Mouse (Mus musculus): Measurements from ENCODE around the gene Marc2.

Marc2 gene

DNA sequence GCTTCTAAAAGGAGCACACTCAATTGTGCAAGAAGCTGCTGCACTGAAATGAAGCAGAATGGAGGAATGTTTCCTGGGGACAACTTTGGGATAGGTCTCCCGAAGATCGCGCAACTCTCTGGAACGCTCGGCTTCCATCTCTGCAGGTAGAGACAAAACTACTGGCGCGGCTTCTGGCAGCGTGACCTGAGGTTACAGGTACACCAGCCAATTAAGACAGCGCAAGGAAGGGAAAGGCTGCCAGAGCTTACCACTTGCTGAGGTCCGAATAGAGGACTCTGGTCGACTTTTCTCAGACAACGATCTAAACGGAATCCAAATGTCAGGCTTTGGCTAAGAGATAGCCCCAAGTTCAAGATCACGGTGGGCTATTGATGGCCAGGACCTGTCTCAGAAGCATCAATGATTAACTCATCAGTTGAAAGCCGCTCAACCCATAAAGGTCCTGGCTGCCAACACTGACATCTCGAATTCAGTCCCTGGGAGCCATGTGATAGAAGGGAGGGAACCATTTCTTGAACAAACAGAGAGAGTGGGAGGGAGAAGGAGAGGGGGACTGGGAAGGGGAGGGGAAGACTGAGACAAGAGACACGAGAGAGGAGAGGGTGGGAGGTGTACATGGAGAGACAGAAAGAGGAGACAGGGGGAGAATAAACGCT, at the start of gene Marc2:
TSS of gene Marc2 (minus strand) at position 360 of the 659 bp plus-strand sequence.
- no peak for DNase-seq (ENCODE audit: low read depth, low spot score)

DNA sequence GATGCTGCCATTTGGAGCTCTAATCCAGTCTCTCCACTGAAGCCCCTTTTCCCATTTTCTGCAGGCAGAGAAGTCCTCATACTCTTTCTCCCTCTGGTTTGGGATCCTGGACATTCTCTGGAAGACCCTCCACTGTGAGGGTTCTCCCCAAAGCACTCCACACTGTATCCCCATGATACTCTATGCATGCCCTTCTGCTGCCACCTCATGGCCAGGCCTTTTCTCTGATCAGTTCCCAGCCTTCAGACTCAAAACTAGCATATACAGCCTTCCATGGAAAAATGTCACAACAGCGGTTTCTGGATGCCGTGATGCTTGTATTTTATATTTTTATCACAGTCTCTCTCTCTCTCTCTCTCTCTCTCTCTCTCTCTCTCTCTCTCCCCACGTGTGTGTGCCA, 45.7 kb upstream of the Marc2 start:
- DNase-seq (ENCODE audit: low read depth, low spot score), result no peak

DNA sequence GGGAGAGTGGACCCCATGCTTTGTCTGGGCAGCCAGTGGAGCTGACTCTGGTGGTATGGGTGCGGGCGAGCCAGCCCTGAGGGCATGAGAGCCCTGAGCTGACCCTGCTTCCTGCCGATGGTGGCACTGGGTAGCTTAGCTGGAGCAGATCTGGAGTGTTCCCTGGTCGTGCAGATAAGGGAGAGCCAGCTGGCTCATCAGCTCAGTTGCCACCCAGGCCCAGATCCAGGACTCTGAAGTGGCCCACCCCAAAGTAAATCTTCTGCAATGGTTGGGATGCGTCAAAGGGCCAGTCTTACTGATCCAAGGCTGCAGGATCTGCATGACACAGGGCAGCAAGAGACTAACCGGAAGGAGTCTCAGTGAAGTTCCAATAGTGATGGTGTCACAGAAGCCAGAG, 43.2 kb upstream of the Marc2 start:
- DNase-seq (ENCODE audit: low read depth, low spot score), result no peak

DNA sequence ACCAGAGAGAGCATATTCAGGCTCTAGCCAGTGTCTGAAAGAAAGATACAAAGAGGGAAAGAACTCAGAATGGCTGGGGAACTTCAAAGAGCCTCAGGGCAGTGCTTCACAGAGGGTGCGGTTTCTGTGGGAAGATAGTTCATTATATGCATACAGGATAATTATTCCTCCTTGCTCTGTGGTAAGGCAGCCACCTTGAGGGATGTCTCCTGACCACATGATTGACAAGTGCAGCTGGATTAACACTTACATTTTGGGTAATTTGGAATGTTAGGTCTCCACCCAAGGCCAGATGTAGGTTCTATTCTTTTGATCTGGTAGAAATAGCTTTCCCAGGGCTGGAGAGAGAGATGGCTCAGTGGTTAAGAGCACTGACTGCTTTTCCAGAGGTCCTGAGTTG, 39.9 kb upstream of the Marc2 start:
- no peak for DNase-seq (ENCODE audit: low read depth, low spot score)

DNA sequence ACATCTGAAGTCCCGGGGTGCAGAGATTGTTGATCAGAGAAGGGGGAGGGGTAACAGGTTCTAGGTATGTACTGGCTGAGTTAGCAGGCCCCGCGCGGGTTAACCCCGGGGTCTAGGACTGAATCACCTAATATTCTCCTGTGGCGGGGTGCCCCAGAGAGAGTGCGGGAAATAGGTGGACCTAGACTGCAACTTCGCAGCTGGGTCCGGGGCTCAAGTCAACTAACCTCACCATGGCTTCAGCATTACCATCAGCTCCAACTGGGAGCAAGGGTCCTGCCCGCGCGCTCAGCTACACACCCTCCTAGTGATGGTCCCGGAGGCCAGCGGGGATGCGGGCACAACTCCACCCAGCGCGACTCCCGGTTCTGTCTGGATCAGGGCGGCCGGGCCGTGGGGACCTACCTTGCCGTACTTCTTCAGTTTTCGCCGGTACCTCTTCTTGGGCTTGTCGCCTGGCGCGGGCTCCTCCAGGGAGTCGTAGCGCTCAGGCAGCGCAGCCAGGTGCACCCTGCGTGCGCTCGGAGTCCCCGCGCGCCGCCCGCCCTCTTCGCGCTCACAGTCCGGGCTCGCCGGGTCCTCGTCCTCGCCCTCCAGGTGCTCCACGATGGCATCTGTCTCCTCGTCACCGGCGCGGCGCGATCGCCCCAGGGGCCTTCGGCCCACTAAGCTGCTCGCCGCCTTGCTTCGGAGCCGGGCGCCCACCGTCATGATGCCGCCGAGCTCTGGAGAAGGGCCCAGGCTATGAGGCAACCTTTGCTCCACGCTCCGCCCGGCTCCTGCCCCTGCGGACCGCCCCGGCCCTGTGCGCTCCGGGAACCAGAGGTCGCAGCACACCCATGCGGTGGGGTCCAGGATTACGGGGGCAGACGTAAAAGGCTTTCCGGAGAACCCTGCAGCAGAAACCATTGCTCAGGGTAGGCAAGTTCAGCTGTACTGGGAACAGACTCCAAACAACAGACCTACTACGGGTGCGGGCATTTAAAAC, 36.3 kb upstream of the Marc2 start, which contains the start of gene C130074G19Rik:
TSS of gene C130074G19Rik (minus strand) at position 938 of the 988 bp plus-strand sequence.
- DNase-seq (ENCODE audit: low read depth, low spot score), result no peak

DNA sequence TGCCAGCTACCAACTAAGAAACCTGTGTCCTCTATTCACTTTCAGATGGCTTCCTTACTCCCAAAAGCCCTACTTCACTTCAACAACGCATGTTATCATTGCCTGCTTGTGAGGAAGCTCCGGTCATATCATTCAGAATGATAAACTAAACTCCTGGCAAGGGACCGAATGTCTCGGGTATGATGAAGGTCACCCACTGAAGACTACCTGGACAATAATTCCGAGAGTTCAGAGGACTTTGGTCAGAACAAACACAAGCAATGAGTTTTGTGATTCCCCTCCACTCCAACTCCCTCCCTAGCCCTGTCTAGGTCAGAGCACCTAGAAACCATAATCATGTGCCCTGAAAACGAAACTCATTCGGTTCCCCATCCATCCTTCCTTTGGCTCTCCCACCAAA, 35.6 kb upstream of the Marc2 start:
- DNase-seq (ENCODE audit: low read depth, low spot score), result no peak

DNA sequence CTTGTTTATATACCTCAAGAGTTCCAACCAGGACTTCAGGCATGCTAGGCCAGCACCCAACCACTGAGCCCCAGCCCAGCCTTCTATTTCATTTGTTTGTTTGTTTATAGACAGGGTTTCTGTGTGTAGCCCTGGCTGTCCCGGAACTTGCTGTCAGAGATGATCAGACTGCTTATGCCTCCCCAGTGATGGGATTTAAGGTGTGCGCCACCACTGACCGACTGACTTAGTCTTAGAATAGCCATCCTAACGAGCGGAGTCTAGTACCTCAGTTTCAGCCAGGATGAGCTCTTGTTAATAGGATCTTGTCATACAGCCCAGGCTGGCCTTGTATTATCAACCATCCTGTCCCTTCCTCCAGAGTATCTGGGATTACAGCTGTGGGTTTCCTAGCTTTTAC, 35.0 kb upstream of the Marc2 start:
- DNase-seq (ENCODE audit: low read depth, low spot score), result no peak

DNA sequence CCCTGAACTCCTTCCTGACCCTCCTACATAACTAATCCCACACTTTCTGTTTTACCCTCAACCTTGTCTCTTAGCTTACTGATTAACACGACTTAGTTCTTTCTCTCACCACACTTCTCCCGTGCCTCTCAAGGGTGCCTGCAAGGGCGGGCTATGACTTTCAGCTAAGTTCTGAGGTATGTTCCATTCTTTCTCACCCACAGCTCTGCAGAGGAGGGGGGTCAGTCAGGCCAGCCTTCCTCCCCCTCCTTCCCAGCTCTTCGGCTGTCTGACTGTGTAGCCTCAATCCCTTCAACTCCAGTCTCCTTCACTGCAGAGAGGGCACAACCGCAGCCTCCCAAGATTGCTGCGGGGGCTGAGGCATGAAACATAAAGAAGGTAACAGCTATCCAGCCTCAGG, 32.6 kb upstream of the Marc2 start:
- no peak for DNase-seq (ENCODE audit: low read depth, low spot score)

DNA sequence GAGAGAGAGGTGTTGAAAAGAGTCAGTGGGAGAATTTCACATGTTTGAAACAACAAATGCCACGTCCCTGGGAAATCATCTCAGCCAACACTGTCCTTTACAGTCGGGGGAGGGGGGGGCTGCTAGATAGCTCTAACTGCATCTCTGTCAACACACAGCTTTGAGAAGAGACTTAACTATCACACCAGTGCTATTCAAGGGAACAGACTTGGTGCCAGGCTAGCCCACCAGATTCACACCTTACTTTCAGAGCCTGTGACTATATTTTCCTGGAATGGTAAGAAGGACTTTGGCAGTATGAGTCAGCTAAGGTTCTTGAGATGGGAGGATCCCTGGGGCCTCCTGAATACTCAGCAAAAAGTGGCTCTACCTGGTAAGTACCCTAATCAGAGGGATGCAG, 31.1 kb upstream of the Marc2 start:
- DNase-seq (ENCODE audit: low read depth, low spot score), result no peak

DNA sequence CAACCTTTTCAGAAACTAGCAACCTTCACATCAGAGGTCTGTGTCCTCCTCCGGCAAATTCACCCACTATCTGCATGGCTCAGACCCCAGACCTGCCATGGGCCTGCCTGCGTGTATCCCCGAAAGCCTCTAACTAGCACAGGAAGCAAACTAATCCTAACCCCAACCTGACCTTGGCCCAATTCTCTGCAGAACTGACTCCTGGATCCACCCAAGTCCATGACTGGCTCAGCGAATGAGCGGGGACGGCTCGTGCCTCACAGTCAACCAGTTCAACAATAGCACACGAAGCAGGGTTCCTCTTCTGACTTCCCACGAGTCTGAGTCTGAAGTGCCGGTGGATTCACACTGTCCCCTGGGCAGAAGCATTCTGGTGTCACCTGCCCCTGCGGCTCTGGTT, 27.7 kb upstream of the Marc2 start:
- DNase-seq (ENCODE audit: low read depth, low spot score), result no peak

DNA sequence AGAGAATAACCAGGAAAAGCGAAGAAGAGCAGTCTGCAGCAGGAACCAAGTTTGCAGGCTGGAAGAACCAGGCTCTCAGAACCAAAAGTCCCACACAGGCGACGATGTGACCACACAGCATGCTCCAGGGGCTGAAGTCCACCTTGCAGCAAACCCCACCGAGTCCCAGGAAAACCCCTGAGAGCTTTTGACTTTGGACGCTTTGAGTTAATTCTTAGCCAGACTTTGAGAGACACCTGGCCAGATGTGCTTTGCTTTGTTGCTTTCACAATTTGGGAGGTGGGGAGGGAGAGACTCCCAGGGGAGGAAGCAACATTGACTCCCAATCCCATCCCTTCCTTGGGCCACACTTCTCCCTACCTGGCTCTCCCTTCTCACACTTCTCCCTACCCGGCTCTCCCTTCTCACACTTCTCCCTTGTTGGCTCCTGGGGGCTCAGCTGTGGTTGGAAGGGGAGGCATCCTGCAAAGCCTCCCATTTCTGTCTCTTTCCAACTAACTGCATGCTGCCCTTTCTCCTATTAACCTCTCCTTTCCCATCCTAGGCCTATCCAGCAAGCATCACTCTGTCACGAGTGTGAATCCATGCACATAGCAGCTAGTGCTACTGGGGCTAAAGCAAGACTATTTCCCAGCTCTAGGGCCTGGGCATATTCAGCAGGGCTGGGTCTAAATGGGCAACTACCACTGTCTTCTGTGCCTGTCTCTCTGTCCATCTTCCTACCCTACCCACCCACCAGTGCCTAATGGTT, 26.0 kb upstream of the Marc2 start:
- DNase-seq (ENCODE audit: low read depth, low spot score), result no peak

DNA sequence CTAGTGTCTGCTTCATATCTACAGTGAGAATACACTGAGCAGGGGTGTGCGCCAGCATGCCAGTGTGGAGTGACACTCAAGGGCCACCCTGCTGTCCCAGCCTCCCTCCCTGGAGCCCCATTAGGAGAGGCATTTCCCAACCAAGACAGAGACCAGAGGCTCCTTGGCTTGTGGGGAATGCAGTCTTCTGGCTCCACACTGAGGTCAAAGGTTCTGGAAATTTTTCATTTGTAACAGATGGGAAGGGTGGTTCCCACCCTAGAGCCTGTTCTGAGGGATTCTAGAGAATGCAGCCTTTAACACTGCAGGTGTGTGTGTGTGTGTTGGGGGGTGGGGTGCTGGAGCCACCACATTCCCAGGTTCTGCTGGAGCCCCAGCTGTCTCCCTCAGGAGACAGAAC, 25.3 kb upstream of the Marc2 start:
- no peak for DNase-seq (ENCODE audit: low read depth, low spot score)

DNA sequence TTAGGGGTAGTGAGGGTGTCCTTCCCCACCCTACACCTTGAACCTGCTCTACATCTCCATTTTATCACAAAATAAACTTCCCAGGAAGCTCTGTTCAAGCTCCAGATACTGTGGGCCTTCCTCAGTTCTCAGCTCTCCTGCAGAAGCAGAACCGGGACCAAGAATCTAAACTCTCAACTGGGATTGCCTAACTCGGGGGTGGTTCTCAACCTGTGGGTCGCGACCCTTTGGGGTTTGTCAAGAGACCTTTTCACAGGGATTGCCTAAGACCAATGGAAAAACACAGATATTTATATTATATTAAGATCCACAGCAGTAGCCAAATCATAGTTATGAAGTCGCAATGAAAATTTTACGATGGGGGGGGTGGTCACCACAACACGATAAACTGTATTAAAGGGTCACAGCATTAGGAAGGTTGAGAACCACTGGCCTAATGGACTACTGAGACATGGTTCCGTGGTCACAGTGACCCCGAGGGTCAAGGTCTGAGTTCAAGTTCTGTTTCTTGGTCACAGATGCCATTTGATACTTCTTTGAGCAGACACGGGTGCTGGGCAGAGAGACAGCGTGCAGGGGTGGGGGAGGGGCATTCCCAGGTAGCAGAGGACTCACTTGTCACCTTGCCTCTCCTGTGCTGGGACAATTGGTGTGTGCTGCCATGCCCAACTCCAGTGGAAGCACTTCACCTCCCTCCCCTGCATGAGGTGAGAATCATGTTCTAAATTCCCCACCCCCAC, 24.6 kb upstream of the Marc2 start:
- no peak for DNase-seq (ENCODE audit: low read depth, low spot score)

DNA sequence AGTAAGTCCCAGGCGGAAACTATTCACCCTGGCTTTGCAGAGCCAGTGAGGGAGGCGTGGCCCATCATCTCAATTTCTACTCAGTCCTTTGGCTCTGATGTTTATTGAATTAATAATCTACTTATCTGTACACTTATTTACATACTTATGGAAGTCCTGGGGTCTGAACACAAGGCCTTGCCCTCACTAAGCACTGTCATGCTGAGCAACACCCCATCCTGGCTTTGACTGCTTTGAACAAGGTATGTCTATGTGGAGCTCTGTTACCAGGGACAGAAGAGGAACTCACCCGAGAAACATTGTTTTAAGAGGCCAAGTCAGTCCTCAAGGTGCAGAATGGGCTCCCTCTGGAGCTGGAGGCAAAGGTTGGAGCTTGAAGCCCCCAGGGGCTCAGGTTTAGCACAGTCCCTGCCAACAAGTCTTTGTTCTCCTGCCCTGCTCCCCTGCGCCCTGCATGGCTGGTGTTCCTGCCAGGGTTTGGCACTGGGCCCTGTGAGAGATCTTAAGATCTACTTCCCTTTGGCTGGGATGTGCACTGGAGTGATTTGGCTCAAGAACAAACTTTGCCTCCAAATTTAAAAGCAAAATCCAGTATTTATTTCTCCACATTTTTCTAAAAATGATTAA, 23.8 kb upstream of the Marc2 start:
- no peak for DNase-seq (ENCODE audit: low read depth, low spot score)

DNA sequence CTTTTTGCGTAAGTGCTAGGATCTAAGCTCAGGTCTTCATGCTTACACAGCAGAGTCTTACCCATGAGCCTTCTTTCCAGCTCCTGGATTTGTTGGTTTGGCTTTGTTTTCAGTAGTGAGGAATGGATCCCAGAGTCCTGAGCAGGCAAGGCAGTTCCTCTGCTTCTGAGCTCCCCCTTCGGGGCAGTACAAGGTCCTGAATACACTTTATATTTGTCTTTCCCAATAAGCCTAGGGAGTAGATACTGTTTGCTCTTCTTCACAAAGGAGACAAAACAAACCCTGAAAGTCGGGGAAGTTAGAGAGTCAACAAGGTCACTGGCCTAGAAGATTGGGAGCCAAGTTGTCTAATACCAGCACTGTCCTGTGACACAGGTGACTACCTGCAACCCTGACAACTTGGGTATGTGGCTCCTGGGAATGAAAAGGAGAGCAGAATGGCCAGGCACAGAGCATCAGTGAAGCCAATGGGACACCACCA, 21.4 kb upstream of the Marc2 start:
- DNase-seq (ENCODE audit: low read depth, low spot score), result no peak

DNA sequence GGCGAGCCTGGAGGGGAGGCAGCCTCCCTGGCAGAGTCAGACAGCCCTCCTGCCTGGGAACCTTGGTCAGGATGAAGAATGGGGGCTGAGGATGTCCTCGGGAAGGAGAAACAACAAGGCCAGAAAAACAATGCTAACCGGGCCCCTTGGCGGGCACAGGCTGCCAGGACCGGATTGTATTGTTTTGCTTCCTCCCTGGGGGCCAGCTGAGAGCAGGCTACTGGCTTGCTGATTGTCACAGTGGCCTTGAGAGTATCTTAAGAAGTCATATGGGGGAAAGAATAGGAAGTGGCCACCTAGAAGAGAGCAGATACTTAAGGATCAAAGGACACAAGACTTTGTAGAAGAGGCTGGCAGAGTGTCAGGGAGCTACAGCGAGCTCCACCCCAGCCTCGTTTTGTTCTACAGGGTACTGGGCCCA, 18.1 kb upstream of the Marc2 start:
- no peak for DNase-seq (ENCODE audit: low read depth, low spot score)

DNA sequence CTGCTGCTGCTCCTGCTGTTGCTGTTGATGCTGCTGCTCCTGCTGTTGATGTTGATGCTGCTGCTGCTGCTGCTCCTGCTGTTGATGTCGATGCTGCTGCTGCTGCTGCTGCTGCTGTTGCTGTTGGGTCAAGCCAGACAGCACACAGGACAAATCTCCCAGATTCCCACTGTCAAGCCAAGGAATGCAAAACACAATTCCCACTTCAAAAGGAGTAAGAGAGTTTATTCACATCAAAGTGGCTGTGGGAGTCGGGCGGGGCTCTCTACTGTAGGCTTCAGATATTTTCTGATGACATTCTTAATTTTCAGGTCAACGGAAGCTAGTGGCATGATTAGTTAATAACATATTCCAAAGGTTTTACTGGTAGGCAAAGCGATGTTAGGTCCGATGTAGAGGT, 16.4 kb upstream of the Marc2 start:
- no peak for DNase-seq (ENCODE audit: low read depth, low spot score)

DNA sequence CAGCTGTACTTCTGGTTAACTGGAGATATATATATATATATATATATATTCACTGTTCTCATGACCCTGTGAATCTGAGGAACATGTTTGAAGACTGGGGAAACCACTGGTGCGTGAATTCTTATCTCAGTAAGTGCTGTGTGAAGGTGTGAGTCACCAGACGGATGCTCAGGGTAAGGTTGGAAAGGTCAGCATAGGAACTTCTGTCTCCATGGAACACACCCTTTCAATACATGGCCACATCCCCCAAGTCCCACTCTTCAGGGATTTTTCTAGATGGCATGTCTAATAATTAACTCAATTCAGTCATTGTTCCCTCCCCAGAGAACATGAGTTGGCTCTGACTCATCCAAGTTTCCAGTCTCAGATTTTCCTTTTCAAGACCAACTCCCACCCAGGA, 15.3 kb upstream of the Marc2 start:
- DNase-seq (ENCODE audit: low read depth, low spot score), result no peak

DNA sequence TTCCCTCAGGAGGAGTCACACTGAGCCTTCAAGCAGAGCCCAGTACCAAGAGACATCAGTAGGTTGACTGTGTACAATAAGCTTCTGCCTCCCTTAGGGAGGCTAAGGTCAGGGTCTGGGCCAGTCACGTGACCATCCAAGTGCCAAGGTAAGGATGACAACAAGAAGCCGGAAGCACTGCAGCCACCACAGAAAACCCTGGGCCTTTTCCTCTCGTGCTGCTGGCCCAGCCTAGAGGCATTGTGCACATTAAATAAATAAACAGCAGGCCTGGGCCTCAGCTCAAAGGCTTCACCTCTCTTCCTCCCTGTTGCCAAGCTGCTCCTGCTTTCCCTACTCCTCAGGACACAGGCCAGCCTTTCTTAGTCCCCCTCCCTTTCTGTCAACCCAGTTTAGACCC, 14.0 kb upstream of the Marc2 start:
- no peak for DNase-seq (ENCODE audit: low read depth, low spot score)

DNA sequence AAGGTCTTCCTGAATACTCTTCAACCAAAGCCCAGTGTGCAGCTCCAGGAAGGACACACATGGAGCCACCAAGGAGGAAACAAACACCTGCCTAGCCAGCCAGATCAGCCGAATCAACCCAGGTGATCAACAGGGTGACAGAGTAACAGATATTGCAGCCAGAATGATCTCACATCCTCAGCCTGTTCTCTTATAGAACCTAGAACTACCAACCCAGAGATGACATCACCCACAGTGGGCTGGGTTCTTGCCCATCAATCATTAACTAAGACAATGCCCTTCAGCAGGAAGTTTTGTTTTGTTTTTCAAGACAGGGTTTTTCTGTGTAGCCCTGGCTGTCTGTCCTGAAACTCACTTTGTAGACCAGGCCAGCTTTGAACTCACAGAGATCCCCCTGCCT, 12.0 kb upstream of the Marc2 start:
- DNase-seq (ENCODE audit: low read depth, low spot score), result no peak

DNA sequence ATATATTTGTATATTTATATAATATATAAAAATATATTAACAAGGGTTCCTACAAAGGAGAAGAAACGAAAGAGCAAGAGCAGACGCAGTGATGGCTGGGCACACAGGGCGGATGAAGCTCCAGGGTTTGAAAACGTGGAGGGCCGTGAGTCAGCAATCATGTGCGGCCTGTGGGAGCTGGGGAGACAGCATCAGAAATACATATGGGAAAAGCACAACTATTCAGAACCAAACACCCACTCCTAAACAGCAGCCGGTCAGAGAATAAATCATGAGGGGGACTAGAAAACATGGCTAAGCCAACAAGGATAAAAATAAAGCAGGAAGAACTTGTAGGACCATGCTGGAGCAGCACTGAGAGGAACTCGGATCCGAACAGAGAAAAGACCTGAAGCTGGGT, 11.0 kb upstream of the Marc2 start:
- no peak for DNase-seq (ENCODE audit: low read depth, low spot score)
